Mouse (Mus musculus): ENCODE measurements around the gene Schip1.
A peak's percentile ranks its signal among the peaks of the same experiment; 100 is the strongest.

Schip1 gene

GRCm38 (mm10) chr3:68574097-68574496 is 509.5 kb downstream of the Schip1 start:
- ATAC-seq (ENCODE audit: insufficient number of reproducible peaks, low FRiP score, low TSS enrichment), result no peak

DNA sequence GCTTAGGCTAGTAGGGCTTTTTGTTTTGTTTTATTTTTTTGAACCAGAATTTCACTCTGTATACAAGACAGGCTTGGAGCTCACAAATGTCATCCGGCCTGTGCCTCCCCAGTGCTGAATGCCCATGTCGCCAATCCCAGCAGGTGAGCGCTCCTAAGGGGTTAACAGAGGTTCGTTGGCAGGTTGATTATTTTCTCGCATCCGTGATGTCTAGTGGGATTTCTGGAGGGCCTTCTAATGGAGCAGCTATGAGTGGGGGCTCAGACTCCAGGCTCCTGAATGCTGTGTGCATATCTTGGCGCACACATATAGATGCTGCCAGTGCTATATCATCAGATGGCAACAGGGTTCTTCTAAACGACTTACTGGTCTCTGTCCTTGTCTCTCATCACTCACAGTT is 510.0 kb downstream of the Schip1 start:
- ATAC-seq (ENCODE audit: insufficient number of reproducible peaks, low FRiP score, low TSS enrichment), result no peak

GRCm38 (mm10) chr3:68575636-68576340 is 511.2 kb downstream of the Schip1 start:
- ATAC-seq (ENCODE audit: insufficient number of reproducible peaks, low FRiP score, low TSS enrichment), result peak; percentile 57

DNA sequence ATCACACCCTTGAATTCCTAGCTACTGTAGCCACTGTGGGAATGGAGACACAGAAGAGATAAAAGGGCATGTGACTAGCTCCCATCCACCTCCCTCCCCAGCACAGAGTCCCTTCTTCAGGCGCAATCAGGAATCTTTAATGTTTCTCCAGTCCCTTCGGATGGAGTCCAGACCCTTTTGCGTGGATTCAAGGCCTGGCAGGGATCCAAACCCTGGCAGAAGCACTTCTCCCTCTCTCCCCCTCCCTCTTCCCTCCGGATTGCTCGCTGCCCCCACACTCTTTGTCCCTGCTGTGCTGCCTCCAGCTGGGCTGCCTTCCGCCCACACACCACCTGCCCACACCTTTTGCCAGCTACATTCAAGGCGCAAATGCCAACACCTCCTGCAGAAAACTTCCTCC is 511.8 kb downstream of the Schip1 start:
- ATAC-seq (ENCODE audit: insufficient number of reproducible peaks, low FRiP score, low TSS enrichment), result peak; percentile 46; the same call in 1 of the 2 replicates

DNA sequence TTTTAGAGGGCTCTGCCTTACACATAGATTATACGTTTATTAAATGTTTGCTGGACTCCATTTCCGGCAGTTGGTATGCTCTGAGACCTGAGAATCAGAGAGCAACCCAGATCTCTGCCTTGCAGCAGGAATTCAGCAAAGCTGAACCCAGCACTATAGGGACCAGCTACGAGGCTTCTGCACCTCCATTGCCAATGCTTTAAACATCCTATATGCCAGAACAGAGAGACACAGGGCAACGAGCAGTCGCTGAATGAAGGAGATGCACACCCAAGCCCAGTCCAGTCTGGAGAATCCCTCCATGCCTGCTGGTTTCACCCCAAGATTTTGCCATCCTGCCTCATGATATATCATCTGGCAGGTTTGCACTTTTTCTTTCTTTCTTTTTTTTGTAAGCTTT is 512.3 kb downstream of the Schip1 start:
- ATAC-seq (ENCODE audit: insufficient number of reproducible peaks, low FRiP score, low TSS enrichment), result 0 out of 2 replicates have a peak, but pooled peaks have one; percentile 1

GRCm38 (mm10) chr3:68581591-68581990 is 517.0 kb downstream of the Schip1 start:
- ATAC-seq (ENCODE audit: insufficient number of reproducible peaks, low FRiP score, low TSS enrichment), result peak; percentile 26; the same call in 1 of the 2 replicates

DNA sequence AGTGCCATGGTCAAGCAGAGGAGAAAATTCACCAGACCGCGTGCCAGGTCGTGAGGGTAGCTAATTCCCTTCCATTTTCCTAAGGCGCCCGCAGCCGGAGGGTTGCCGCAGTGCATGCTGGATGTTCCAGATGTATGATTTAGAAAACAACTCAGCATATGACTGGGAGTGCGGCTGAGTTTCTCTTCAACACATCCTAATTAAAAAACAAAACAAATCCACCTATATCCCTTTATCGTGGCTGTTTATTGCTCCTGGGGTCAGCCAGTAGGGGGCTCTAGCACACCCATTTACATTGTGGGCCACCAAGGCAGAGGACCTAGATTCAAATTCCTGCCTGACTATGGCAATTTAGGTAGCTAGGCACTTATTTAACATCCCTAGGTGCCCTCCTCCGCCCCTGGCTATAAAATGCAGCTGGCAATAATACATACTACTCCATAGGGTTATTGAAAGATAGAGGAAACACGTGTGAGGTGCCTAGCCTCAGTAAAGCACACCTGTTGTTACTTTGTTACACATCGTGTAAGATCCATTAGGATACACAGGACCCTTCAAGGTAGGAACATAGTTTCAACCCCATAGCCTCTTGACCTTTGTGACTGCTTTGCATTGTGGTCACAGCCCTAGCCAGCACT is 517.6 kb downstream of the Schip1 start:
- ATAC-seq (ENCODE audit: insufficient number of reproducible peaks, low FRiP score, low TSS enrichment), result no peak

DNA sequence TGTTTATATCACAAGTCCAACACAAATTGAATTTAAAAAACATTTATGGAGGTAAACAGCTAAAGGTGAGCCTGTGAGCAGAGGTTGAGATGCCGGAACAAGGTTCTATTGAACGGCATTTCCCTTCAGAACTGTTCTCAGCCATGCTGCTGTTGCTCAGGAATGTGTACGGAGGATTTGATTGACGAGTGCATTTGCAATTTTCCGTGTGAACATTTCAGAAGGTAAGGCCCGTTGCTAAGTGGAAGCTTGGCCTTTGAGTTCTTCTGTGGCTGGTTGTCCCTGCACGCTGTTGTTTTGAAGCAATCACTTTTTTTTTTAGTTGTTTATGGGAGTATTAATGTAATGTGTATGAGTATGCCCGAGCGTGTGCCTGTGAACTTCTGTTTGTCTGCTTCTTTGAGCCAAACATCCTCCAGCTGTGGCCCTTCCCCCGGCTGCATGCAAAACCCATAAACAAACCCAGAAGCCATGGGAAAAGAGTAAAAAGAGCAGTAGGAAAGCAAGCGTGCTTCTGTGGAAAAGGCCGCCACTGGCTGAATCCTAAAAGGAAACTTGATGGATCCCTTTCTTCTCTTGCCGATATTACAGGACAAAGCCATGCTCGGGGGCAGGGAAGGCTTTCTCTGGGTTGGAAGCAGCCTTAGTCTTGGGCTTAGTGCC is 518.6 kb downstream of the Schip1 start:
- ATAC-seq (ENCODE audit: insufficient number of reproducible peaks, low FRiP score, low TSS enrichment), result no peak

- ATAC-seq (ENCODE audit: insufficient number of reproducible peaks, low FRiP score, low TSS enrichment), result peak; percentile 91
These were observed 519.3 kb downstream of the Schip1 start for GRCm38 (mm10) chr3:68583771-68584511.

DNA sequence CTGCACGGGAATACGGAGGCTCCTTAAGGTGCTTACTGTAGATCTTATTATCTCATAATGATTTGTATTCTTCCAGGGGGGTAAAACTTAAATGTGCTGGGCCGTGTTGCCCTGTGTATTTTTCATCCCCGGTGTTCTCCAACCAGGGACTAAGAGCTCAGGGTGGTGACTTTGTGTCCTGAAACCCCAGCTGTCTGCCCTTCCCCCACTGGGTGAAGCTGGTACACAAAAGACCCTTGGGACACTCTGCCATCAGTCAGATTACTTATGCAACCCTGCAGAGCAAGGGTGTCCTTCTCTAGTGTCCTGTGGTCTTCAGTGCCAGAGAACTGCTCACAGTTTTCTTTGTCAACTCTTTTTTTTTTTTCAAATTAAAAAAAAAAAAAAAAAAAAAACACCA is 520.6 kb downstream of the Schip1 start:
- ATAC-seq (ENCODE audit: insufficient number of reproducible peaks, low FRiP score, low TSS enrichment), result no peak

DNA sequence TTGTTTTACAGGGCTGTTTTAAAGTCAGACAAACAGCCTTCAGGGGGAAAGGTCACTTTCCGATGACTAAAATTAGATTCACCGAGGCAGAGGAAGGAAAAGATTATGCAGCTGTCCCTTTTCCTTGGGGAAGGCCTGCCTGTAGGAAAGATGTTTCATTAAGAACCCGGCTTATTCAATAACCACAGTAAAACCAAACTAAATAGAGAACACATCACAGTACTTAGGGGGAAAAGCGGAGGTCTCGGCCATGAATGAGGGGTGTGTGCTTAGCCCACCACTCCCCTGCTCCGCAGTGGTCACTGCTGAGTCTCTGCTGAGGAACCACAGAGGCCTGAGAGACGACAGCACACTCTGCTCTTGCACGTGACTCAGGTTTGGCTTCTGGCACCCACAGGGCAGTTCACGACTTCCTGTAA is 522.1 kb downstream of the Schip1 start:
- ATAC-seq (ENCODE audit: insufficient number of reproducible peaks, low FRiP score, low TSS enrichment), result no peak

- no peak for ATAC-seq (ENCODE audit: insufficient number of reproducible peaks, low FRiP score, low TSS enrichment)
These were observed 523.1 kb downstream of the Schip1 start for GRCm38 (mm10) chr3:68587567-68588245.

DNA sequence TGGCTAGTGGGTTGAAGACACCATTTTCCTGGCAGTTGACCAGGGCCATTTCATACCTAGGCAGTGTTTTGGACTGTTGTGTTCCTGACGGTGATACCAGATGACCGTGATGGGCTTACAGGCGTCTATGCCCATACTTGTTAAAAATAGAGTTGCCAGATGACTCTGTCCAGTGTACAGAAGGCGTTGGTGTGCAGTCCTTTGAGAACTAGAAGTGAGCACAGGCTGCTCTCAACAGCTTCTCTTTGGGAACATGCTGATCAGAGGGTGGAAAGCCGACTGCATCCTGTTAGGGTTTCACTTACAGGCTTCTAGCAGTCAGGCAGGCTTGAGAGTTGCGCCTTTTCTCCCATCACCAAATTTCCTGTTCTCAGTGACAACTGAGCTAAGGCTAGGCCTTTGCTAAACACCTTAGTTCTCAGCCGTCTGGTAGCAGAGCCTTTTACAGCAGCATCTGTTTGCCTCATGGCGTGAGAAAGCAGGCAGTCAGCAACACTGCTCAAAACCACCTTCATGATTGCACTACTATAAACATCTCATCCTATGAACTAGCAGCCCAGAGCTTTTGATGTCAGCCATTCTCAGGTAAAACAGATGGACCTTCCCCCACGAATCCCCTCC is 524.7 kb downstream of the Schip1 start:
- ATAC-seq (ENCODE audit: insufficient number of reproducible peaks, low FRiP score, low TSS enrichment), result no peak

- ATAC-seq (ENCODE audit: insufficient number of reproducible peaks, low FRiP score, low TSS enrichment), result no peak
These were observed 525.8 kb downstream of the Schip1 start for GRCm38 (mm10) chr3:68590436-68590835.

DNA sequence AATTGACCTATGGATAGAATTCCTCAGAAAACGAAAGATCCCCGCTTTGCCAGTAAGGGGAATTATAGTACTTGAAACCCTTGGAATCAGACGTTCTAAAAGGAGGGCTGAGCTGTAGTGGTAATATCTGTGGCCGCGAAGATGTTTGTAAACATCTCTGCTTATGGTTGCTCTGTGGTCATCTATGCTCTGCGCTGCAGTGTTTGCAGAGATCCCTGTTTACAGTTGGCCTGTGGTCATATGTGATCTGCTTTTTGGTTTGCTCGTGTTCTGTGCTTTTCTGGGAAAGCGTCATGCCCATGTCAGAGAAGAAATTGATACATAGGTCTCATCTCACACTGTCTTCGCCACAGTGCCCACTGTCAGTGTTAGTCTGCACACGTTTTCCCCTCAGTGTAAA is 528.0 kb downstream of the Schip1 start:
- ATAC-seq (ENCODE audit: insufficient number of reproducible peaks, low FRiP score, low TSS enrichment), result no peak

DNA sequence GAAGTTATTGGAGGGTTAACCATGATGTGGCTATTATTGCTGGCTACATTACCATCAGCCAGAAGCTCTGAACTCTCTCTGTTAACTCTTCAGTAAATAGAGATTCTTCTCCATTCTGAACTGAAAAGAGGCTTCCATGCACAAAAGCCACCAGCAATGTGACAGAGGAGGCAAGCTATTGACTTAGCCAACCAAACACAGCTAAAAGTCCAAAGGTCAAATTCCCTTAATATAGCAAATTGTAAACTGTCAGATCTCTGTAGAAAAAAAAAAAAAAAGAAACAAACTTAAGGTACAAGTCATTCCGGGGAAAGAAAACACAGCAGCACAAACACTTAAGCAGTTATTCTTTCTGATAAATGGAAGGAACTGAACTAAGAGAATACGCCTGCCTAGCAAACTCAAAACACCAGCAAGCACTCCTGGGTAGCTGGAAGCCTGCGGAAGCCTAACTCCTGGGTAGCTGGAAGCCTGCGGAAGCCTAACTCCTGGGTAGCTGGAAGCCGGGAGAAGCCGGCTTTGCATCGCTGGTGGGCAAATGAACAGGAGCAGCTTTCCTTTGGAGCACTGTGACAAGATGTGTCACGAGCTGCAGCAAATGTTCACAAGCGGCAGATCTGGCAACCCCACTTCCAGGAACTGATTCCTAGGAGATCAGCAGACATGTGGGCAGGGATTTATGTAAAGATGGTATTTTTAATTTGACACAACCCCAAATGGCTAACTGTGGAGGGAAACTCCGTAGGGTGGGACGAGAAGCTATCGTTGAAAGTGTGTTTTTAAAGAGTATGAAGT is 528.7 kb downstream of the Schip1 start:
- no peak for ATAC-seq (ENCODE audit: insufficient number of reproducible peaks, low FRiP score, low TSS enrichment)

- 0 out of 2 replicates have a peak, but pooled peaks have one; percentile 27 for ATAC-seq (ENCODE audit: insufficient number of reproducible peaks, low FRiP score, low TSS enrichment)
These were observed 530.8 kb downstream of the Schip1 start for GRCm38 (mm10) chr3:68595316-68595925.

DNA sequence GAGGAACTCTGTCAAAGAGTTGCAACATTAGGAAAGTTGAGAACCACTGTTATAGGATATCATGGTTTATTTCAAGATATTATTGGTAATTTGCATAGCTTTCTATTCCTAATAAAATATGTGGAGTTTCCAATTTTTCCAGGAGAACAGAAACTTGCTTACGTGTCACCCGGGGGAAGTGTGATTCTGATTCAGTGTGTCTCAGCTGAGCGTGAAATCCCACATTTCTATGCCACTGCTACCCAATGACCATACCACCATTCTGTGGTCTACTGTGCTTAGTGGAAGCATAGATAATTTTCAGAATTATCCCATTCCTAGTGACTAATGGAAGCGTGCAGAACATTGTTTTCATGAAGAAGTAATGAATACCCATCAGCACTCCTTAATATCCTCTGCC is 532.3 kb downstream of the Schip1 start:
- ATAC-seq (ENCODE audit: insufficient number of reproducible peaks, low FRiP score, low TSS enrichment), result no peak

- ATAC-seq (ENCODE audit: insufficient number of reproducible peaks, low FRiP score, low TSS enrichment), result no peak
These were observed 538.3 kb downstream of the Schip1 start for GRCm38 (mm10) chr3:68602891-68603290.
